Mouse (Mus musculus) spleen, postnatal 14 days (tissue): ENCODE data around the gene Map3k15.

Experiments used
- DNase-seq, 2 experiments: peaks; one replicate each; pipeline ENCODE4 v3.0.0; 2021 to 2022; ENCODE audit warnings: low spot score in 2 of 2

The Map3k15 gene

DNA sequence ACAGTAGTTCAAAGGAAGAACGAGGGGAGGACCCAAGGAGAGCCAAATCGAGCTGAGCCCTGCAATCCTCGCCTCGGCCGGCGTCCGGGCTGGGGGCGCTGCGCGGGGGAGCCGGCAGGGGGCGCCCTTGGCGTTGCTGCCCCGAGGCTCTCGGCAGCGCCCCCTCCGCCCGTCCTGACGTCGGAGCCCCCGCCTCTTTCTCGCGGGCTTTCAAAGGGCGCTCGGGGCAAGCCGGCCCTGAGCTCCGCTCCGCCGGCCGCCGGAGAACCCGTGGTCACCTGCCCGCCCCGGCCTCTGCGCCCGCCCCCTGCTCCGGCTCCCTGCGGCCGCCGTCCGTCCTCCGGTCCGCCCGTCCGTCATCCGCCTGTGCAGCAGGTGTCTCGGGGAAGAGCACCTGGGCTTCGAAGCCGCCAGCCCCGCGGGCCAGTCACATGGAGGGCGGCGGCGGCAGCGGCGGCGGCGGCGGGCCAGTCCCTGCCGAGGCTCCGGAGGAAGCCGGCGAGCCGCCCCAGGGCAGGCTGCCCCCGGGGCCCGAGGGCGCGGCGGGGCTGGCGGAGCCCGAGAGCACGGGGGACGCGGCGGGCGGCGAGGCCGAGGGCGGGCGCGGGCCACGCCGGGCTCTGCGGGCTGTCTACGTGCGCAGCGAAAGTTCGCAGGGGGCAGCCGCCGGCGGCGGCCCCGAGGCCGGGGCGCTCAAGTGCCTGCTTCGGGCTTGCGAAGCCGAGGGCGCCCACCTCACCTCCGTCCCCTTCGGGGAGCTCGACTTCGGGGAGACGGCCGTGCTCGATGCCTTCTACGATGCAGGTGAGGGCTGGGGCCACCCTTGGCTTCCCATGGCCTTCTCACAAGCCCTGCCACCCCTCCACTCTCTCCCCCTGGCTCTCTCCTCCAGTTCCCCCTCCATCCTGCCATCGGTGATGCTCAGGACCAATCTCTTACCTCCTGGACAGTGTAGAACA, at the start of gene Map3k15:
Gene Map3k15, plus strand, starts transcription at position 432 of the 959 bp plus-strand sequence.
- peak; percentile 15 to 47 for DNase-seq

DNA sequence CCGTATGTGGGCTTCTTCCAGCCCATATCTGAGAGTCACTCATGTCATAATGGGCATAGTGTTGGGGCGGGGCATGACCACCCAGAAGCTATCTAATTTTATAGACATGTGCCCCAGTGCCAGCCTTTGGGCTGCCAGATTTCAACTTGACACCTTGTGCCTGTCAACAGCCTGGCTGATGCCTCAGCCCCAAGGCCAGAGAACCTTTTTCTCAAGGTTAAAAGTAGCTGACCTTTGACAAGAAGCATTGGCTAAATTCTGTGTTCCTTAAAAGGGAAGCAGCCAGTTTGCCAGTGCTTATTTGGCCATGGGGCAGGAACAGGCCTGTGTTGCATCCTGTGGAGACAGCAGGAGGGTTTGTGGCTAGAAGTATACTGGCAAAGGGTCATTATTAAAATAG, 45.7 kb upstream of the Map3k15 start:
- no peak for DNase-seq

DNA sequence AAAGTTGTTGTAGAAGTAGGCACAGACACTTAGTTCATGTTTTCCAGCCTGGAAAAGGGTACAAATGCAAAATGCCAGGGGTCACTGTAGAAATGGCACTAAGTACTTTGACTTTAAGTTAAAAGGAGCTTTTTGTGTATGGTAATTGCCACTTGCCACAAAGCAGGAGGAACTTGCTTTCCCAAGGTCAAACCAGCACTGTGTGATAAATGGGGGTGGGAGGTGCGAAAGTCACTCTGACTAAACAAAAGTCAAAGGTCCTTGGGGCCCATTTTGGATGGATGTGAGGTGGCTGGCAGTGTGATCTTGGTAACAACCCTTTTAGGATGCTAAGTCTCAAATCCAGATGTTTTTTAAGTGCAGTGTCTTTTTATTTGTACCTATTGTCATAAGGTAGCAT, 44.6 kb upstream of the Map3k15 start:
- no peak for DNase-seq

GRCm38 (mm10) chrX:159953546-159954429, 34.4 kb upstream of the Map3k15 start:
- DNase-seq, result no peak

- no peak for DNase-seq
These were observed 33.8 kb upstream of the Map3k15 start for GRCm38 (mm10) chrX:159954430-159954779.

DNA sequence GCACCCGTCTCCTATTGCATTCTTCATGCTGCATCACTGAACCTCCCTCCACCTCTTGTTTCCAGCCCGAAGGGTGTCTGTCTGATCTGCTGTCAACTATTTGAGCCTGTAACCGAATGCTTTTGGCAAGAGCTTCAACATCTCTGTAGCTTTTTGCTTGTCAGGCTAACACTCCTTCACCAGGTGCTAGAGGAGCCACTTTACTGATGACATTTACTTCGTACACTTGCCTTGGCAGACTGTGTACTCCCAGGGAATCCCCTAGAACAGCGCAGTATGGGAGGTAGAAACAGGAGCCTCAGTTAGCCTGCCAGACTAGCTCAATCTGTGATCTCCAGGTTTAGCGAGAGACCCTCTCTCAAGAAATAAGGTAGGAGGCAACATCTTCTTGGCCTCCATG, 32.8 kb upstream of the Map3k15 start:
- DNase-seq, result no peak

- no peak for DNase-seq
These were observed 26.8 kb upstream of the Map3k15 start for GRCm38 (mm10) chrX:159961385-159961784.

DNA sequence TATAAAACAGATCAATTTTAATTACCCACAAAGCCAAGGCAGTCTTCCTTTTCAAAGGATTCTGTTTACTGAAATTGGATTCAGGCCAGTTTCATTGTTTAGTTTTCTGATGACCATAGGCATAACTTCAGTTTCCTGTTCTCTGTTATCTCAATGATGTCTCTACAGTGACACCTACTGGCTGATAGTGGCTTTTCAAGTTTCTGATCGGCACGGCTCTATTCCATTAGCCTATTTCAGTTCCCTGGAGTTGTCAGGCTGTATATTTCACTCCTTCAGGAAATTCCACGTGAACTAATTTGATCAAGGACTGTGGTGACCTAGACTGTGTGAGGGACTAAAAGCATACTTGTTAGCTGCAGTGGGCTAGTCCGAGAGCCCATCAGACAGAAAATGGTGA, 25.0 kb upstream of the Map3k15 start:
- peak in 1 of 2 experiments; percentile 21 for DNase-seq

GRCm38 (mm10) chrX:159963925-159964324, 24.3 kb upstream of the Map3k15 start:
- DNase-seq, result no peak

- no peak for DNase-seq
These were observed 19.2 kb upstream of the Map3k15 start for GRCm38 (mm10) chrX:159969025-159969424.

DNA sequence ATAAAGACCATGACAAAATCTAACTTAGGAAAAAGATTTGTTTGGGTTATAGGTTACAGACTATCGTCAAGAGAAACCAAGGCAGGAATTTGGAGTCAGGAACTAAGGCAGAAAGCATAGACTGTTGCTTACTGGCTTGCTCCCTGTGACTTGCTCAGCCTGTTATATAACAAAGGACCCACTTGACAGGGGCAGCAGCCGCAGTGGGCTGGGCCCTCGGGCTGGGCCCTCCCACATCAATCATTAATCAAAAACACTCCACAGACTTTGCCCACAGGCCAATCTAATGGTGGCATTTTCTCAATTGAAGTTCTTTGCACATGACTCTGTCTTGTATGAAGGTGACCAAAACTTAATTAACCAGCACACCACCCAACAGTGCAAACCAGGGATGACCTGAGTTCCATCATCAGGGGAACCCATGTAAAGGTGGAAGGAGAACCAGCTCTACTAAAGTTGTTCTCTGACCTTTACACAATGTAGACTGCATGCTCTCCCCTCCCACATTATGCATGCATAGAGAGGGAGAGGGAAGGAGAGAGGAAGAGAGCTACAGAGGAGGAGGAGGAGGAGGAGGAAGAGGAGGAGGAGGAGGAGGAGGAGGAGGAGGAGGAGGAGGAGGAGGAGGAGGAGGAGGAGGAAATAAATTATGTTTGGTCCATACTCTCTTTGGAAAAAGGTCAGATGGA, 17.0 kb upstream of the Map3k15 start:
- DNase-seq, result no peak

DNA sequence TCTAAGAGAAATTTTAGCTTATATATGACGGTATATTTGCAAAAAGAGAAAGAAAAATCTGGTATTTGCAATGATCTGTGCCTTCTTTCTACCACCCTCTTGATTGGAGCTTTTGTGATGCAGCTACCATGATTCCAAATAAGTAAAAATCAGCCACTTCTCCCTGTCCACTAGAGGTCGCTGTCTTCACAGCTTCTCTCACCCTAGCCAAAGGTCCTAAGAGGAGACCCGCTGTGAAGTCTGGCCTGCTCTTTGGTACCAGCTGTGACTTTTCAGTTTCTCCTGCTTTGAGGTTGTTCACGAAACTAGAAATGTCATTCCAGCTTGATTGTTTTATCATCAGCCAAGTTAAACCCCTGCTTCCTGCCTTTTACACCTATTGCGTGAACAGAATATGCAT, 14.5 kb upstream of the Map3k15 start:
- DNase-seq, result no peak

DNA sequence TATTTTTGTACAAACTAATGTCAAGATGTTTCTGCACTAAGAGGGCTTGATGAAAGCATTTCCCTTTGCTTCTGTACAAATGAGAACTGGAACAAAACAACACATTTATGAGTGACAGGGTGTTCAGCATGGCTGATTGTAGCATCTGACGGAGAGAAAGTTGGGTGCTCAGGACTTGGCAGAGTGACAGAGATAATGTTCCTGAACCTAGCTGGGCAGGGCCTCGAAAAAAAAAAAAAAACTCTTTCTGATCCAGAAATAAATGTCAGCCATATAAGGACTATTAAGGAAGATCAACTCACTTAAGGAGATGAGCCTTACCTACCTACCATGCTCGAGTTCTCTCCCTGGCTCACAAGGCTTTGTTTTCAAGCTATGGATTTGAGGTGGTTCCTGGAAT, 12.0 kb upstream of the Map3k15 start:
- DNase-seq, result no peak

- no peak for DNase-seq
These were observed 7.6 kb downstream of the Map3k15 start for GRCm38 (mm10) chrX:159995808-159996207.

DNA sequence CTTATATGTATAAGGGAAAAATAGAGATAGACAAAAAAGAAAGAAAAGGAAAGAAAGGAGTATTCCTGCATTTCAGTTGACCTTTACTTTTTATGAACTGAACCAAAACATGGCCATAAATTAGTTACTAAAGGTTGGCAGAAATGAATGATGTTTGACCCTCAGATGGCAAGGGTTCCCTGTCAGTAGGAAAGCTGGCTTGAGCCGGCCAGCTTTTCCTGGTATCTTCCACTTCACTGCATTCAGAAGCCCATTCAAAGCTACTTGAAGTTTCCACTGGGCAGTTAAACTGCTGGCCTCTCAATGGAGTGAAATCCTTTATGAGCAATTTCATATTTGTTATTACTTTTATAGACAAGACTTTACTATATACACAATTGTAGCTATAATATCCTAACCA, 65.1 kb downstream of the Map3k15 start:
- DNase-seq, result no peak

GRCm38 (mm10) chrX:160054643-160055042, 66.4 kb downstream of the Map3k15 start:
- no peak for DNase-seq

DNA sequence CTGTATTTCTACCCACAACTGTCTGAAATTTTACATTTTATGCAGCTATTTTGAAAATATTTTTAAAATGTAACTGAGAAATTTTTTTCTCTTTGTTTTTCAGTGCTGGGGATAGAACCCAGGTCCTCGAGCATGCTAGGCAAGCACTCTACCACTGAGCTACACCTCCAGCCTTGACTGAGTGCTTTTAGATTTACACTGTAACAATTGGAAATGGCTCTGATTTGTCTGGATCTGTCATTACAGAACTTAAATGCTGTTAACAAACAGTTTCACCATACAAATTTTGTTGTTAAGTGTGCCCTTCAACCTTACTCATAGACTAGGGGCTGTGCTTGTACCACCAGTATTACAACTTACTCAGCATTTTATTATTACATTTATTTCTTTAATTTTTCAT, 103.7 kb downstream of the Map3k15 start:
- DNase-seq, result no peak

DNA sequence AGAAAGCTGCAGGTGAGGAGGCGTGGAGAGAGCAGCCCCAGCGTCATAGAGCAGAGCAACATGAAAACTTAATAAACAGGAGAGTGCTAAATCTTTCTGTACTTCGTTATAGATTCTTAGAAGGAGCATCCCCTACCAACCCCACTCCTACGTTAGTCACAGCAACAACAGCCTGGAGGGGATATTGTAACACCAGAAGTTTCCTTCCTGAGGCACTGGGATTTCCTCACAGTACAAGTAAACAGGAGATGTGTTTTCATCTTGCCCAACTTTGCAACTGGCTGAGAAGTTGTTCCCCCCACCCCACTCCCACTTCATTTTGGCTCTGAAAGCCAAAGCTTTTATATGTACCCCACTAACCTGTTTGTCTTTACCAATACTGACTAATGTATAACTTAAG, 119.6 kb downstream of the Map3k15 start:
- DNase-seq, result no peak

DNA sequence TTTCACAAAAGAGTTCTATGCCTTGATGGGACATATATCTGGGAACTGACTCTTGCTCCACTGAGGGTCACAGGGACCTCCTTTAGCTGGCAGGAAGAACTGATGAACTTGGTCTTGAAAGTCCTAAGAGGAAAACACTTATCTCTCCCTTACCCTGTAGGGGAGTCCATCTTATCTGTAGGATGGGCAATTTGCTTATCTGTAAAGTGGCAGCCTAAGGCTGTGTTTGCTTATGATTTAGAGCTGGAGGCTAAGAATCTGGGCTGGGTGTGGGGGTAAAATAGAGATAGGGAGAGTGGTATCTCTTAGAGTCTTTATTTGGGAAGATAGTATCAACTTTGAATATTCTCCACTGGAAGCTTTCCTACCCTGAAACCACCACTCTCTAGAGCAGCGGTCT, 125.5 kb downstream of the Map3k15 start:
- no peak for DNase-seq

- no peak for DNase-seq
These were observed 127.8 kb downstream of the Map3k15 start for GRCm38 (mm10) chrX:160116074-160116473.

GRCm38 (mm10) chrX:160116658-160117057, 128.4 kb downstream of the Map3k15 start:
- DNase-seq, result peak; percentile 7 to 34
